In the genomic region with DNA sequence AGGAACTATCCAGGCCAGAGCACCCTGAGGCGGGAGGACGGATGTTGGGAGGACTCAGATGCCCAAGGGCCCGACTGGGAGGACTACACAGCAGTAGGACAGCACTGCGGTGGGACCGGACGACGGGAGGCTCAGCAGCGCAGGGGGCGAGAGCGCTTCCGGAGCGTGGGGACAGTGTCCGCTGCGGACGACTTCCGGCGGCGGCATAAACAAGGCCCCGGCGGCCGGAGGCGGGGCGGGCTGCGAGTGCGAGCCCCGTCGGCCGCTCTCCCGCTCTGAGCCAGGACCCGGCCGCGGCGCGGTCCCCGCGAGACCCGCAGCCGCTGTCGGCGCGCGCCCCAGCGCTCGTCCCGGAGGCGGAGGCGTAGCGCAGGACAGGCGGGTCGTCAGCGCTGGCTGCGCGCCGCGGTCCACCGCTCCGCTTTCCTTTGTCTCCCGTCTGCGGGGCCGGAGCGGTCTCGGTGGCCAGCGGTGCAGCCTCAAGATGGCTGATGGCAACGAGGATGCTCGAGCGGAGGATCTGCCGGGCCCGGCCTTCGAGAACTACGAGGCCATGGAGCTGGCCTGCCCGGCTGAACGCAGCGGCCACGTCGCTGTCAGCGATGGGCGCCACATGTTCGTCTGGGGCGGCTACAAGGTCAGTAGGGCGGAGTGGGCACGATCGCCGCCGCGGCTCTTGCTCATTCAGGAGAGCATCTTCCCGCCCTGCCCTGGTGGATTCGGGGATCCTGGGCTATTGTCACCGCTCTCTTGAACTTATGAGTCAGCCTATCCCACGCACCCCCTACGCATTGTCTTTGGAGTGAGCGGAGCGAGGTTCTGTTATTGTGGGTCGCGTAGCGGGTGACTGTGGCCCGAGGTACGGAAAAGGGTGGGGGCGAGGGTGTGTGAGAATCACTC, we compare ENCODE assay signal across 7 mouse cellular contexts. TPM values are rescaled to one million over a fixed set of nuclear protein-coding genes. Genes with fewer than 3 reads are reported as not detected.
DNase-seq lines count a peak whose midpoint lies in the region; ATAC-seq lines count a peak whose summit lies in the region.

Klhdc2 (plus strand) TSS at position 171 of the 900 bp plus-strand sequence.

- H3K4me3 ChIP-seq in embryonic facial prominence, embryonic 10.5 days = peak within 1 kb of the TSS; percentile 94
- H3K4me3 ChIP-seq in limb, embryonic 10.5 days = peak within 1 kb of the TSS; percentile 98
- H3K4me3 ChIP-seq in midbrain, embryonic 13.5 days (replicated peaks) = peak within 1 kb of the TSS; percentile 83

- under 1% methylated on average over 98 of the region's 98 CpGs for WGBS in embryonic facial prominence, embryonic 10.5 days
- under 1% methylated on average over 82 of the region's 98 CpGs for WGBS in limb, embryonic 10.5 days
- WGBS in midbrain, embryonic 13.5 days = under 1% methylated on average over 76 of the region's 98 CpGs

- H3K9ac ChIP-seq in midbrain, embryonic 13.5 days (replicated peaks) = peak within 1 kb of the TSS; percentile 98

- H3K36me3 ChIP-seq in embryonic facial prominence, embryonic 10.5 days (replicated peaks) = peaks cover 36% of the 10 kb centered on the region
- H3K36me3 ChIP-seq in limb, embryonic 10.5 days = peaks cover 32% of the 10 kb centered on the region
- peaks cover 18% of the 10 kb centered on the region for H3K36me3 ChIP-seq in midbrain, embryonic 13.5 days

- peak; percentile 93 for DNase-seq in adrenal gland, postnatal 10 days
- peak; percentile 92 for DNase-seq in embryonic facial prominence, embryonic 10.5 days (ENCODE audit: low spot score)
- peak; percentile 88 for DNase-seq in kidney, adult 11 months
- peak; percentile 92 for DNase-seq in limb, embryonic 10.5 days (ENCODE audit: low spot score)
- DNase-seq in spleen, adult 12 weeks (ENCODE audit: low spot score) = peak; percentile 66

- no peaks in the 10 kb centered on the region for H3K9me3 ChIP-seq in embryonic facial prominence, embryonic 10.5 days
- no peaks in the 10 kb centered on the region for H3K9me3 ChIP-seq in limb, embryonic 10.5 days (replicated peaks)
- no peaks in the 10 kb centered on the region for H3K9me3 ChIP-seq in midbrain, embryonic 13.5 days

- H3K27me3 ChIP-seq in embryonic facial prominence, embryonic 10.5 days (replicated peaks; ENCODE audit: low read depth, poor library complexity, severe bottlenecking) = no peaks in the 10 kb centered on the region
- H3K27me3 ChIP-seq in limb, embryonic 10.5 days (ENCODE audit: low read depth, poor library complexity, severe bottlenecking) = no peaks in the 10 kb centered on the region
- no peaks in the 10 kb centered on the region for H3K27me3 ChIP-seq in midbrain, embryonic 13.5 days

- peak; percentile 84 for ATAC-seq in granulocyte monocyte progenitor cell, adult 5-6 weeks (replicated peaks; ENCODE audit: poor library complexity, severe bottlenecking)
- peak; percentile 98 for ATAC-seq in midbrain, embryonic 13.5 days

- H3K4me2 ChIP-seq in midbrain, embryonic 13.5 days (replicated peaks) = peak within 1 kb of the TSS; percentile 82

- peak within 1 kb of the TSS; percentile 99 for H3K27ac ChIP-seq in embryonic facial prominence, embryonic 10.5 days (replicated peaks)
- H3K27ac ChIP-seq in limb, embryonic 10.5 days = peak within 1 kb of the TSS; percentile 98
- H3K27ac ChIP-seq in midbrain, embryonic 13.5 days = peak within 1 kb of the TSS; percentile 96

- H3K4me1 ChIP-seq in embryonic facial prominence, embryonic 10.5 days = peaks cover 25% of the 10 kb centered on the region
- peaks cover 31% of the 10 kb centered on the region for H3K4me1 ChIP-seq in limb, embryonic 10.5 days
- peaks cover 29% of the 10 kb centered on the region for H3K4me1 ChIP-seq in midbrain, embryonic 13.5 days (replicated peaks)

RNA-seq across cellular contexts. Expression of gene Klhdc2, which starts in this region (rescaled TPM):
- total RNA-seq in adrenal gland, postnatal 10 days (2021) = 10 to 100 TPM; 67.7 to 80.8 TPM
- polyA plus RNA-seq in embryonic facial prominence, embryonic 10.5 days (2016; fragmentation: Nextera tagmentation; extraction: Ambion mirVana) = 205 and 213 TPM in 2 replicates
- total RNA-seq in granulocyte monocyte progenitor cell, adult 5-6 weeks (2014; fragmentation: Nextera tagmentation) = 42.4 and 48.7 TPM in 2 replicates
- total RNA-seq in granulocyte monocyte progenitor cell, adult 5-6 weeks (2017) = 47.5 and 68.9 TPM in 2 replicates
- polyA plus RNA-seq in limb, embryonic 10.5 days (2016; fragmentation: Nextera tagmentation; extraction: Ambion mirVana) = 193 and 203 TPM in 2 replicates
- polyA plus RNA-seq in midbrain, embryonic 13.5 days (2015; fragmentation: Nextera tagmentation; extraction: Ambion mirVana) = 294 and 313 TPM in 2 replicates

Comparison
In these comparisons a context has a peak if more than half of its experiments do, and no peak if none do; other contexts are left out.
1. Peak in every context shown above with its lines: DNase-seq, ATAC-seq, H3K4me3 ChIP-seq and H3K27ac ChIP-seq.